Mouse (Mus musculus): ENCODE measurements around the gene Etnk2. TPM values are rescaled to one million over a fixed set of nuclear protein-coding genes. Genes with fewer than 3 reads are reported as not detected.

Etnk2 gene
- polyA plus RNA-seq (2015; fragmentation: Nextera tagmentation; extraction: Ambion mirVana): 2.9 and 3.4 TPM in 2 replicates

DNA sequence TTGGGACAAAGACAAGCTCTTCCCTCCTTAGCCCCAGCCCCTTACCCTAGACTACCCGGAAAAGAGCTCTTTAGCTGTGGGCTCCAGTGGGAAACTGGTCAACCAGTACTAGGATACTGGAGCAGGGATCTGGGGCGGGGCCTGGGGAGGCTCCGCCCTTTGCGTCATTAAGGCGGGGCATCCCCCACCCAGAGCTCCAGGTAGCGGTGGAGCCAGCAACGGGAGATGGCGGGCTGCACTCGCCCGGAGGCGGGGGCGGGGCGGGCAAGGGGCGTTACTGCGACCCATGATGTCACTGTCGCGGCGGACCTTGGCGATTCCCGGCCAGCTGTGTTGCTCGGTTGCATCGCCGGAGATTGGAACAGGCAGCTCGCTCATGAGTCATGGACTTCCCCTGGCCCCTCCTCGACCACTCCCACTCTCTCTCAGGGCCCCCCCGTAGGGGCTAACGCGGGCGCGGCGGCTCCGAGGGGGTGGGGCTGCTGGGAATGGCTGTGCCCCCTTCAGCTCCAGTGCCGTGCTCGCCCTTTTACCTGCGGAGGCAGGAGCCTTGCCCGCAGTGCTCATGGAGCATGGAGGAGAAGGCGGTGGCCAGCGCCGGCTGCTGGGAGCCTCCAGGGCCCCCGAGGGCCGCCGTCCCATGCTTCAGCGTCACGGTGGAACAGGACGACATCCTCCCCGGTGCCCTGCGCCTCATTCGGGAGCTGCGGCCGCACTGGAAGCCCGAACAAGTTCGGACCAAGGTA, at the start of gene Etnk2:
Etnk2 (plus strand) TSS at position 297 of the 746 bp plus-strand sequence.
- Histone ChIP-seq H3K9ac (ENCODE audit: low read length) (peak within 1 kb of the TSS; percentile 70), H3K36me3 (ENCODE audit: control insufficient read depth, insufficient read depth, low read length) (no peaks in the 10 kb centered on the region), H3K4me1 (replicated peaks; ENCODE audit: control insufficient read depth, insufficient read depth, low read length) (peaks cover 19% of the 10 kb centered on the region), H3K4me2 (ENCODE audit: low read depth, low read length) (peak within 1 kb of the TSS; percentile 97), H3K4me3 (ENCODE audit: low read length) (peak within 1 kb of the TSS; percentile 62), H3K27ac (ENCODE audit: low read length) (no peak within 1 kb of the TSS), H3K27me3 (ENCODE audit: control insufficient read depth, insufficient read depth, low read depth, low read length) (peaks cover 6% of the 10 kb centered on the region; the same call in 1 of the 2 replicates), H3K9me3 (ENCODE audit: control insufficient read depth, low read length) (no peaks in the 10 kb centered on the region)
- under 1% methylated on average over 52 of the region's 52 CpGs for WGBS
- ATAC-seq (ENCODE audit: low read depth): peak; percentile 75

DNA sequence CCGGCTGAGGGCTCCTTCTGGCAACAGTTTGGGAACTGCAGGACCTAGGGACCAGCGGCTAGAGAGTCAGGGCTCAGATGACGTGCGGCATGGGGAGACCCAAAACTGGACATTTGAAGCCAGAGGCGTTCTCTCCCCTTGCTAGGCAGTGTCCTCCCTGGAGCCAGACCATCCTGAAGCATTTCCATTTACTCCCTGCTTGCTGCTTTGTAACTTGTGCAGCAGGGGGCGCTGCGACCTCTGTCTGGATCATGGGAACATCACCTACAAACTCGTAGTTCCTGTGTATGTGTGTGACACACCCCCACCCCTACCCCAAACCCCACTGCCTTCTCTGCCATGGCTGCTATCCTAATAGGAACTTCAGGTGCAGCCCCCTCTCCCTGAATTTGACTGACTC, 49.0 kb upstream of the Etnk2 start:
- no peak overlapping the region for H3K27ac ChIP-seq (ENCODE audit: low read length)
- no peak; the same call in 1 of the 2 replicates for ATAC-seq (ENCODE audit: low read depth)
- no peak overlapping the region for H3K4me2 ChIP-seq (ENCODE audit: low read depth, low read length)
- H3K27me3 ChIP-seq (ENCODE audit: control insufficient read depth, insufficient read depth, low read depth, low read length): no peaks in the 10 kb centered on the region
- 23% methylated on average over 8 of the region's 8 CpGs for WGBS
- peaks cover 11% of the 10 kb centered on the region for H3K4me1 ChIP-seq (replicated peaks; ENCODE audit: control insufficient read depth, insufficient read depth, low read length)
- H3K9ac ChIP-seq (ENCODE audit: low read length): no peak overlapping the region
- no peaks in the 10 kb centered on the region for H3K36me3 ChIP-seq (ENCODE audit: control insufficient read depth, insufficient read depth, low read length)
- no peak overlapping the region for H3K4me3 ChIP-seq (ENCODE audit: low read length)
- no peaks in the 10 kb centered on the region for H3K9me3 ChIP-seq (ENCODE audit: control insufficient read depth, low read length)

DNA sequence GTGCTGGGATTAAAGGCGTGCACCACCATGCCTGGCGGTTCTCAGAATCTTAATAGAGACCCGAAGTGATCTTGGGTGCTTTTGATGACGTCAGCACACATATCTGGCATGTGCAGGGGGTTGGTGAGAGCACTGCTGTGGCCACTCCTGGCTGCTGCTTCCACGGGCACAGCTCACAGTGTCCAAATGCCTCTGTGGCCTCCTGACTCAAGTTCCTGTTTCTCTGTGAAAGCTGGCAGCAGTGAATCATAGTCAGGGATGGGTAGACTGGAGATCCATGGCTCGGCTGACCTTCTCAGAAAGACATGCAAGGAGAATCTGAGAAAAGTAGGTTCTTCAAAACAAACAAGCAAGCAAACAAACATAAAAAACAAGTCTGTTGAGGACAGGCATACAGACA, 47.6 kb upstream of the Etnk2 start:
- H3K4me2 ChIP-seq (ENCODE audit: low read depth, low read length): no peak overlapping the region
- H3K4me3 ChIP-seq (ENCODE audit: low read length): no peak overlapping the region
- H3K27ac ChIP-seq (ENCODE audit: low read length): no peak overlapping the region
- H3K9me3 ChIP-seq (ENCODE audit: control insufficient read depth, low read length): no peaks in the 10 kb centered on the region
- peaks cover 8% of the 10 kb centered on the region for H3K4me1 ChIP-seq (replicated peaks; ENCODE audit: control insufficient read depth, insufficient read depth, low read length)
- H3K9ac ChIP-seq (ENCODE audit: low read length): no peak overlapping the region
- no peaks in the 10 kb centered on the region for H3K36me3 ChIP-seq (ENCODE audit: control insufficient read depth, insufficient read depth, low read length)
- 65% methylated on average over 6 of the region's 6 CpGs for WGBS
- ATAC-seq (ENCODE audit: low read depth): no peak
- no peaks in the 10 kb centered on the region for H3K27me3 ChIP-seq (ENCODE audit: control insufficient read depth, insufficient read depth, low read depth, low read length)

DNA sequence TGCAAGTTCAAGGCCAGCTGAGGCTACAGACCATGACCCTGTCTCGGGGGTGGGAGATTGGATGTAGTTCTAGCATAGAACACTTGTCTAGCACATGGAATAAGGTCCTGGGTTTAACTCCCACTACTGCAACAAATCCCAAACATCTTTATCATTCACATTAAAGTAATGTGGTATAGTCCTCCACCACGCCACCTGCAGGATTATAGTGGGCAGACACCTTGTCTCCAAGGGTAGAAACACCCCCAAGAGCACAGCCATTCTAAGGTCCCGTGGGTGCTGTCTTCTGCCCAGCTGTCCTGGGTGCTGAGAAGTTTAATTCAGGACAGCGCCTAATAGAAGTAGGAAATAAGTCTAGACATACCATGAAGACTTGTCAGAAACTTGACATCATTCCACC, 46.8 kb upstream of the Etnk2 start:
- H3K4me1 ChIP-seq (replicated peaks; ENCODE audit: control insufficient read depth, insufficient read depth, low read length): peaks cover 11% of the 10 kb centered on the region
- no peaks in the 10 kb centered on the region for H3K36me3 ChIP-seq (ENCODE audit: control insufficient read depth, insufficient read depth, low read length)
- H3K27ac ChIP-seq (ENCODE audit: low read length): no peak overlapping the region
- no peaks in the 10 kb centered on the region for H3K9me3 ChIP-seq (ENCODE audit: control insufficient read depth, low read length)
- H3K4me3 ChIP-seq (ENCODE audit: low read length): no peak overlapping the region
- ATAC-seq (ENCODE audit: low read depth): no peak
- no peak overlapping the region for H3K4me2 ChIP-seq (ENCODE audit: low read depth, low read length)
- no peak overlapping the region for H3K9ac ChIP-seq (ENCODE audit: low read length)
- 81% methylated on average over 4 of the region's 4 CpGs for WGBS
- no peaks in the 10 kb centered on the region for H3K27me3 ChIP-seq (ENCODE audit: control insufficient read depth, insufficient read depth, low read depth, low read length)

DNA sequence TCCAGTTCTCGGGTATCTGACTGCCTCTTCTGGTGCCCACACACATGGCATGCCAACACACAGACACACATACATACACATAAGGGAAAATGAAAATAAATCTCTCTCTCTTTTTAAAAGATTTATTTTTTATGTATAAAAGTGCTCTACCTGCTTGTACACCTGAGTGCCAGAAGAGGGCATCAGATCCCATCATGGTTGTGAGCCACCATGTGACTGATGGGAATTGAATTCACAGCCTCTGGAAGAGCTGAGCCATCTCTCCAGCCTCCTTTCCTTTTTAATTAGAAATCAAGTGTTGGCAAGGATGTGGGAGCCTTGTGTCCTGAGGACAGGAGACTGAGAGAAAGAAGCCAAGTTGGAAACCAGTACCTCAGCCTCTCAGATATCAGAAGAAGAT, 46.2 kb upstream of the Etnk2 start:
- no peak for ATAC-seq (ENCODE audit: low read depth)
- 64% methylated on average over 1 of the region's 1 CpGs for WGBS
- H3K4me1 ChIP-seq (replicated peaks; ENCODE audit: control insufficient read depth, insufficient read depth, low read length): peaks cover 7% of the 10 kb centered on the region; the same call in 1 of the 2 replicates

DNA sequence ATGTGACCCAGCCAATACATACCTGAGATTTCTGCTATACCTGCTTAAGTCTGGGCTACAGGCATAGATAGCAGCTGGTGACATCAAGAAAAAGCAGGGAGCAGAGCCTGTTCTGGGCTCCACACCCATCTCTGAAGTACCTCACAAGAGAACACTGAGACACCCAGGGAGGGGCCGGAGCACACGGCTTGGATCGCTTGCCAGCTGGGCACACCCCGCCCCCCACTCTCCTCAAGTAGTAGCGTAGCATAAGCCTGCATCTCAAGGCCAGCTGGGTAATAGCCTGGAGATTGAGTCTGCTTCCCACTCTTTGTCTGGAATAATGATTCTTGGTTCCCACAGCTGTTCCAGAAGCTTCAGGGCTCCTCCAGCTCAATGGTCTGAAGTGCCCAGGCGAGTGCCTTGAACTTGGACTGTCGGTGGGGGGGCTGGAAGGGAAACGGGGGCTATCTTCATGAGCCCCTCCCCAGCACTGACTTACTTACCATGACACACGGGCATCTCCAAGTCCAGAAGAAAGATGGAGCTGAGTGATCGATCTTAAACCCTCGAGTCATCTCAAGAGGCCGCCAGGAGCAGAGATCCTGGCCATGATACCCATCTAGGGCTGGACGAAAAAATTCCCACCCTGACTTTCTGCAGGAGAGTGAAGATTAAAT, 42.0 kb upstream of the Etnk2 start, which contains the start of gene Kiss1:
Kiss1 (plus strand) TSS at position 609 of the 659 bp plus-strand sequence.
- ATAC-seq (ENCODE audit: low read depth): peak; percentile 75
- 68% methylated on average over 13 of the region's 13 CpGs for WGBS

More for the DNA sequence above, 46.2 kb upstream of the Etnk2 start:
- H3K27ac ChIP-seq (ENCODE audit: low read length): no peak overlapping the region
- H3K4me3 ChIP-seq (ENCODE audit: low read length): no peak overlapping the region
- H3K9ac ChIP-seq (ENCODE audit: low read length): no peak overlapping the region
- H3K36me3 ChIP-seq (ENCODE audit: control insufficient read depth, insufficient read depth, low read length): no peaks in the 10 kb centered on the region
- no peaks in the 10 kb centered on the region for H3K9me3 ChIP-seq (ENCODE audit: control insufficient read depth, low read length)
- H3K27me3 ChIP-seq (ENCODE audit: control insufficient read depth, insufficient read depth, low read depth, low read length): no peaks in the 10 kb centered on the region
- no peak overlapping the region for H3K4me2 ChIP-seq (ENCODE audit: low read depth, low read length)

DNA sequence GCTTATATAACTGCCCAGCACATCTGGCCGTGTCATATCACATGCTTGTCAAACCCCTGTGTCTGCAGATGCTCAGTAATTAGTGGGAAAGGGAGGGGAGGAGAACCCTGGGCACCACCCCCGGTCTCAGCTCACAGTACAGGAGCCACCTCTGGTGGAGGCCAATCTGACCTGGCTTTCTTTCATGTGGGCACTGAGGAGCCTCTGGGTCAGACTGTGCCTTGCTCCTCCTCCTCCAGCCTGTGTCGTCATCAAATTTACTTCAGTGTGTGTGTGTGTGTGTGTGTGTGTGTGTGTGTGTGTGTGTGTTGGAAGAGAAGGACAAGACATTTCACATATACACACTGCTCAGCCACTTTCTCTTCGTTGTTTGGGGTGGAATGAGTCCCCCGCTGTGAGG, 40.0 kb upstream of the Etnk2 start:
- H3K27ac ChIP-seq (ENCODE audit: low read length): peak overlapping the region; percentile 13; the same call in 1 of the 2 replicates
- ATAC-seq (ENCODE audit: low read depth): peak; percentile 37
- no peaks in the 10 kb centered on the region for H3K9me3 ChIP-seq (ENCODE audit: control insufficient read depth, low read length)
- 27% methylated on average over 5 of the region's 5 CpGs for WGBS
- no peak overlapping the region for H3K9ac ChIP-seq (ENCODE audit: low read length)
- no peaks in the 10 kb centered on the region for H3K36me3 ChIP-seq (ENCODE audit: control insufficient read depth, insufficient read depth, low read length)
- no peaks in the 10 kb centered on the region for H3K27me3 ChIP-seq (ENCODE audit: control insufficient read depth, insufficient read depth, low read depth, low read length)
- peaks cover 15% of the 10 kb centered on the region for H3K4me1 ChIP-seq (replicated peaks; ENCODE audit: control insufficient read depth, insufficient read depth, low read length)
- no peak overlapping the region for H3K4me2 ChIP-seq (ENCODE audit: low read depth, low read length)
- no peak overlapping the region for H3K4me3 ChIP-seq (ENCODE audit: low read length)

More for the DNA sequence above, 42.0 kb upstream of the Etnk2 start, which contains the start of gene Kiss1:
- Histone ChIP-seq H3K4me3 (ENCODE audit: low read length) (no peak within 1 kb of the TSS), H3K27ac (ENCODE audit: low read length) (peak within 1 kb of the TSS; percentile 23; the same call in 1 of the 2 replicates), H3K27me3 (ENCODE audit: control insufficient read depth, insufficient read depth, low read depth, low read length) (no peaks in the 10 kb centered on the region), H3K9me3 (ENCODE audit: control insufficient read depth, low read length) (no peaks in the 10 kb centered on the region), H3K4me1 (replicated peaks; ENCODE audit: control insufficient read depth, insufficient read depth, low read length) (peaks cover 13% of the 10 kb centered on the region; the same call in 1 of the 2 replicates), H3K4me2 (ENCODE audit: low read depth, low read length) (no peak within 1 kb of the TSS), H3K36me3 (ENCODE audit: control insufficient read depth, insufficient read depth, low read length) (no peaks in the 10 kb centered on the region), H3K9ac (ENCODE audit: low read length) (no peak within 1 kb of the TSS)

DNA sequence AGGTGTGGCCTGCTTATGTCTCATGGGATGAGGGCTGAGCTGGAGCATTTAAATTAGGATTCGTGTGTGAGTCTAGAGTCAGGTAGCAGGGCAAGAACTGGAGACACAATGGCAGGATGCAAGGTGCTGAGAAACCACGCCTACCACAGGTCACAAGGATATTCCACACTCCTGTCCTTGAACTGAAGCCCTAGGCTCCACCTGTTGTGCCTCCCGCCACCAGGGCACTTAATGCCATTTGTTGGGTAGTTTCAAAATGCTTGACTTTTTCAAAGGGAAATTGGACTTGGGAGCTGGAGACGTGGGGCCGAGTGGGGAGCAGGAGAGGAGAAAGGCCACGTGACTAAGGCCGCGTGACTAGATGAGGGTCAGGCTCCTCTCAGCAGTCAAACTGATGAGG, 37.4 kb upstream of the Etnk2 start:
- Histone ChIP-seq H3K36me3 (ENCODE audit: control insufficient read depth, insufficient read depth, low read length) (no peaks in the 10 kb centered on the region), H3K4me2 (ENCODE audit: low read depth, low read length) (no peak overlapping the region), H3K27me3 (ENCODE audit: control insufficient read depth, insufficient read depth, low read depth, low read length) (no peaks in the 10 kb centered on the region), H3K4me1 (replicated peaks; ENCODE audit: control insufficient read depth, insufficient read depth, low read length) (peaks cover 25% of the 10 kb centered on the region), H3K4me3 (ENCODE audit: low read length) (no peak overlapping the region), H3K27ac (ENCODE audit: low read length) (no peak overlapping the region), H3K9ac (ENCODE audit: low read length) (no peak overlapping the region), H3K9me3 (ENCODE audit: control insufficient read depth, low read length) (no peaks in the 10 kb centered on the region)
- no peak for ATAC-seq (ENCODE audit: low read depth)
- WGBS: 82% methylated on average over 8 of the region's 8 CpGs

DNA sequence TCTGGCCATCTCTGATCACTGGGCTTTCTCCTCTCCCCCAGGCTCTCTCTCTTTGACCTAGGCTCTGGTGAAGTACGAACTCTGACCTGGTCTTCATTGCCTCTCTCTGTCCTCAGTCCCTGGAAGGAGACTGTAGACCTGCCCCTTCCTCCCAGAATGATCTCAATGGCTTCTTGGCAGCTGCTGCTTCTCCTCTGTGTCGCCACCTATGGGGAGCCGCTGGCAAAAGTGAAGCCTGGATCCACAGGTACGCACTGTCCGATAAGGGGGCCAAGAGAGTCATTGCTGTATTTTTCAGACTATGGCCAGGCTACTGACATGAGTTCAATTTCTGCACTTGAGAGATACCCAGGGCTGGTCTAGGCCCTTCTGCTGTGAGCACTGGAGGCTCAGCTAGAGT, 36.3 kb upstream of the Etnk2 start:
- H3K4me2 ChIP-seq (ENCODE audit: low read depth, low read length): no peak overlapping the region
- WGBS: 67% methylated on average over 5 of the region's 5 CpGs
- no peaks in the 10 kb centered on the region for H3K9me3 ChIP-seq (ENCODE audit: control insufficient read depth, low read length)
- no peaks in the 10 kb centered on the region for H3K27me3 ChIP-seq (ENCODE audit: control insufficient read depth, insufficient read depth, low read depth, low read length)
- no peak overlapping the region for H3K9ac ChIP-seq (ENCODE audit: low read length)
- H3K4me3 ChIP-seq (ENCODE audit: low read length): no peak overlapping the region
- peaks cover 21% of the 10 kb centered on the region for H3K4me1 ChIP-seq (replicated peaks; ENCODE audit: control insufficient read depth, insufficient read depth, low read length)
- no peak overlapping the region for H3K27ac ChIP-seq (ENCODE audit: low read length)
- H3K36me3 ChIP-seq (ENCODE audit: control insufficient read depth, insufficient read depth, low read length): no peaks in the 10 kb centered on the region
- no peak for ATAC-seq (ENCODE audit: low read depth)

Data from lung, embryonic 16.5 days (tissue).